Mouse (Mus musculus): Measurements from ENCODE around the gene Cd47. TPM values are rescaled to one million over a fixed set of nuclear protein-coding genes. Genes with fewer than 3 reads are reported as not detected.

Cd47 gene
- total and polyA plus RNA-seq, 3 experiments: 102 to 277 (median 142) TPM

DNA sequence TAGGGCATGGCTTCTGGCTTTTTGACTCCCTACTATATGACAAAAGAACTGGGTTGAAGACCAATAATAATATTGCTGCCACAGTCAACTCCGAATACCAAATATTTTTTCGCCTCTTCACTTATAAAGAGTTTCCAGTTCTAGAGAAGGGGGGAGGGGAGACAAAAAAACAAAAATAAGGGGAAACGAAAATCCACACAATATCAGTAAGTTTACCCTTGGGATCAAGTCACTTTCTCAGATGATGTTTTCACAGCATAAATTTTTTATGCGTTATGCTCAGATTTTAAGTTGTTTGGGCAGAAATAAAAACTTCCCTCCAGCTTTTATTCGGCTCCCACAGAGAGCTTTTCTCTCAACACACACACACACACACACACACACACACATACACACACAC lies 132.9 kb downstream of the Cd47 start (continued):
- TF ChIP-seq EP300 (IDR thresholded peaks at IDR 0.05; ENCODE audit: low read length): peak; percentile 65
- peak; percentile 37; the same call in 1 of the 2 replicates for TF ChIP-seq BHLHE40 (IDR thresholded peaks at IDR 0.05; ENCODE audit: low read depth, low read length)

- H3K27ac ChIP-seq (ENCODE audit: insufficient read depth, low read depth): peak overlapping the region; percentile 100
- H3K9ac ChIP-seq (ENCODE audit: insufficient read depth, low read depth): peak overlapping the region; percentile 78
- H3K79me2 ChIP-seq (replicated peaks; ENCODE audit: control insufficient read depth, extremely low read depth, insufficient read depth, poor library complexity, severe bottlenecking): peaks cover 31% of the 10 kb centered on the region
- H3K4me1 ChIP-seq (ENCODE audit: control insufficient read depth in 1 of 2, insufficient read depth in 2 of 2): peaks cover 34 to 74% of the 10 kb centered on the region in 2 experiments
- no peaks in the 10 kb centered on the region for H3K27me3 ChIP-seq (replicated peaks)
- dilution Hi-C loops (cut with MboI; ENCODE audit: extremely low pct_ligation_motif_present, extremely low pct_unique_long_range_greater_than_20kb, low sequenced_read_pairs): no loop called here
- peaks cover 8% of the 10 kb centered on the region for H3K9me3 ChIP-seq (replicated peaks; ENCODE audit: low read length)
- peaks cover 5 to 23% of the 10 kb centered on the region in 2 experiments for H3K36me3 ChIP-seq (replicated peaks in 1 of 2; ENCODE audit: control insufficient read depth in 1 of 2, insufficient read depth in 1 of 2, low read length in 1 of 2)
- peak overlapping the region; percentile 64; the same call in 1 of the 2 replicates for H3K4me2 ChIP-seq (ENCODE audit: insufficient read depth, low read depth, poor library complexity, severe bottlenecking)
- peak; percentile 85 for DNase-seq (ENCODE audit: extremely low read depth)
- no peak overlapping the region for H3K4me3 ChIP-seq (replicated peaks in 1 of 3; ENCODE audit: low read depth in 2 of 3, low read length in 2 of 3, poor library complexity in 1 of 3)
- in situ Hi-C loops (cut with MboI; ENCODE audit: low pct_ligation_motif_present, low pct_unique_long_range_greater_than_20kb, low sequenced_read_pairs): no loop called here
- TF ChIP-seq SIN3A (IDR thresholded peaks at IDR 0.05; ENCODE audit: low read length) (peak; percentile 87), USF2 (conservative IDR thresholded peaks at IDR 0.05; ENCODE audit: low read depth, low read length) (no peak), MAFK (IDR thresholded peaks at IDR 0.05; ENCODE audit: insufficient replicate concordance, low read length) (peak; percentile 5; the same call in 1 of the 2 replicates), MAZ (IDR thresholded peaks at IDR 0.05; ENCODE audit: low read depth, low read length) (peak; percentile 57; the same call in 1 of the 2 replicates), ZMIZ1 (IDR thresholded peaks at IDR 0.05; ENCODE audit: low read depth, low read length) (no peak), HCFC1 (IDR thresholded peaks at IDR 0.05; ENCODE audit: low read depth, low read length) (peak; percentile 50), CHD1 (IDR thresholded peaks at IDR 0.05; ENCODE audit: low read depth, low read length) (peak; percentile 93; the same call in 1 of the 2 replicates), JUND (conservative IDR thresholded peaks at IDR 0.05; ENCODE audit: low read depth, low read length) (peak; percentile 84), POLR2AphosphoS2 (IDR thresholded peaks at IDR 0.05; ENCODE audit: low read depth, low read length) (0 out of 2 replicates have a peak, but pooled peaks have one; percentile 42), CTCF (conservative IDR thresholded peaks at IDR 0.05 in 1 of 2, IDR thresholded peaks at IDR 0.05 in 1 of 2; ENCODE audit: low read depth in 2 of 2, low read length in 2 of 2) (no peak), EP300 (IDR thresholded peaks at IDR 0.05; ENCODE audit: low read length) (peak; percentile 76), IRF4 (IDR thresholded peaks at IDR 0.05; ENCODE audit: low read depth, low read length) (peak; percentile 19; the same call in 1 of the 2 replicates), CHD2 (IDR thresholded peaks at IDR 0.05; ENCODE audit: low read length) (no peak; the same call in 1 of the 2 replicates), E2F4 (IDR thresholded peaks at IDR 0.05; ENCODE audit: insufficient replicate concordance, low read depth, low read length) (0 out of 2 replicates have a peak, but pooled peaks have one; percentile 21), POLR2A (IDR thresholded peaks at IDR 0.05; ENCODE audit: low read depth, low read length) (no peak), PAX5 (IDR thresholded peaks at IDR 0.05; ENCODE audit: low read length) (no peak), ELF1 (IDR thresholded peaks at IDR 0.05; ENCODE audit: low read depth, low read length) (peak; percentile 81), MAX (IDR thresholded peaks at IDR 0.05; ENCODE audit: low read length) (peak; percentile 79), JUN (IDR thresholded peaks at IDR 0.05; ENCODE audit: insufficient read depth, low read depth, low read length) (peak; percentile 77; the same call in 1 of the 2 replicates), SMC3 (IDR thresholded peaks at IDR 0.05; ENCODE audit: low read depth, low read length) (peak; percentile 10; the same call in 1 of the 2 replicates), ZKSCAN1 (IDR thresholded peaks at IDR 0.05; ENCODE audit: borderline replicate concordance, low read depth, low read length) (no peak), TCF12 (IDR thresholded peaks at IDR 0.05; ENCODE audit: low read depth, low read length) (peak; percentile 41), RCOR1 (conservative IDR thresholded peaks at IDR 0.05; ENCODE audit: low read depth, low read length) (peak; percentile 69; the same call in 1 of the 2 replicates), UBTF (IDR thresholded peaks at IDR 0.05; ENCODE audit: low read depth, low read length) (0 out of 2 replicates have a peak, but pooled peaks have one; percentile 62), GABPA (IDR thresholded peaks at IDR 0.05; ENCODE audit: insufficient replicate concordance, low read depth, low read length) (no peak), TBP (conservative IDR thresholded peaks at IDR 0.05; ENCODE audit: low read depth, low read length) (peak; percentile 58), ZC3H11A (IDR thresholded peaks at IDR 0.05; ENCODE audit: low read depth, low read length) (no peak), USF1 (IDR thresholded peaks at IDR 0.05; ENCODE audit: low read depth, low read length) (no peak), MEF2A (IDR thresholded peaks at IDR 0.05; ENCODE audit: borderline replicate concordance, low read depth, low read length) (peak; percentile 72; the same call in 1 of the 2 replicates), NRF1 (IDR thresholded peaks at IDR 0.05; ENCODE audit: low read depth, low read length) (no peak), MYC (IDR thresholded peaks at IDR 0.05; ENCODE audit: low read depth, low read length) (peak; percentile 82), MXI1 (IDR thresholded peaks at IDR 0.05; ENCODE audit: low read depth, low read length) (peak; percentile 74), RAD21 (IDR thresholded peaks at IDR 0.05; ENCODE audit: low read depth, low read length) (no peak; the same call in none of the 2 replicates), BHLHE40 (IDR thresholded peaks at IDR 0.05; ENCODE audit: low read depth, low read length) (peak; percentile 74), NELFE (IDR thresholded peaks at IDR 0.05; ENCODE audit: low read depth, low read length) (no peak; the same call in none of the 2 replicates), KAT2A (IDR thresholded peaks at IDR 0.05; ENCODE audit: insufficient replicate concordance, low read length) (no peak), ZNF384 (IDR thresholded peaks at IDR 0.05; ENCODE audit: low read depth, low read length) (0 out of 2 replicates have a peak, but pooled peaks have one; percentile 17)
Measured at GRCm38 (mm10) chr16:49936008-49936443, 135.7 kb downstream of the Cd47 start.
